23 mouse cellular contexts compared by ENCODE assay signal in genomic region chrX:105710676-105711241, GRCm38 (mm10). TPM values are rescaled to one million over a fixed set of nuclear protein-coding genes. Genes with fewer than 3 reads are reported as not detected.
A peak's percentile ranks its signal among the peaks of the same experiment; 100 is the strongest.
DNase-seq lines count a peak whose midpoint lies in the region; ATAC-seq lines count a peak whose summit lies in the region.
"Had no signal": no experiment of that assay in that cellular context is flagged by ENCODE, and none has a peak within 500 bp of the region (broad histone marks: within the 10 kb centered on the region; RNA-seq: fewer than 3 reads in every experiment).

No protein-coding gene starts in this region.

- DNase-seq in embryo, embryonic 11 days: peak; percentile 0
- no peak for DNase-seq in embryo, embryonic 10.5 days (ENCODE audit: low spot score)
- peak; percentile 4 for DNase-seq in CD4-positive, CD25-positive, alpha-beta regulatory T cell, adult 2 months (ENCODE audit: low read depth, low spot score)
- DNase-seq in cerebellum, adult 9-11 months: no peak
- no peak for DNase-seq in urinary bladder, adult 2 months (ENCODE audit: low spot score)
- no peak for DNase-seq in urinary bladder, postnatal 10 days (ENCODE audit: low spot score)
- DNase-seq: adrenal gland, adult 8-10 months; adrenal gland, postnatal 36 days; cerebellum, adult 11 months; cerebellum, adult 8-10 months; cerebellum, postnatal 25 days; gastrocnemius, postnatal 10 days; kidney, adult 18-20 months had no signal

- peak; percentile 49 for ATAC-seq in activated CD4-positive, CD25-positive, alpha-beta regulatory T cell, adult 4 months
- peak; percentile 27 for ATAC-seq in megakaryocyte, adult 5-6 weeks (ENCODE audit: poor library complexity, severe bottlenecking)
- ATAC-seq: forebrain, embryonic 15.5 days; Patski had no signal

RNA-seq across cellular contexts. Expression of gene Fgf16, which starts 53.3 kb away (rescaled TPM):
- polyA plus RNA-seq in activated CD4-positive, CD25-positive, alpha-beta regulatory T cell, adult 4 months (2017; shearing (Covaris generic)): under 1 TPM in 1 of 2 experiments, not detected in 1; 0.20 TPM
- total RNA-seq in megakaryocyte, adult 5-6 weeks (2015): not detected in 2 replicates
- not detected in 2 replicates for total RNA-seq in megakaryocyte, adult 5-6 weeks (2017)
- 0.50 and 0.52 TPM in 2 replicates for polyA plus RNA-seq in urinary bladder, adult 2 months (2012; rRNA removed)
- total RNA-seq: MEL had no signal
- polyA plus RNA-seq: C2C12; forebrain, embryonic 15.5 days; heart, embryonic 12.5 days; hindbrain, embryonic 11.5 days; hindbrain, embryonic 15.5 days; intestine, embryonic 14.5 days; Patski had no signal

Comparison
In these comparisons a context has a peak if more than half of its experiments do, and no peak if none do; other contexts are left out.
1. DNase-seq: peak in embryo, embryonic 11 days (single experiment) and CD4-positive, CD25-positive, alpha-beta regulatory T cell, adult 2 months (single experiment); none in embryo, embryonic 10.5 days (single experiment), cerebellum, adult 9-11 months (single experiment), urinary bladder, adult 2 months (single experiment) and urinary bladder, postnatal 10 days (single experiment).